Mouse (Mus musculus): ENCODE measurements around the gene Msrb3.

DNA sequence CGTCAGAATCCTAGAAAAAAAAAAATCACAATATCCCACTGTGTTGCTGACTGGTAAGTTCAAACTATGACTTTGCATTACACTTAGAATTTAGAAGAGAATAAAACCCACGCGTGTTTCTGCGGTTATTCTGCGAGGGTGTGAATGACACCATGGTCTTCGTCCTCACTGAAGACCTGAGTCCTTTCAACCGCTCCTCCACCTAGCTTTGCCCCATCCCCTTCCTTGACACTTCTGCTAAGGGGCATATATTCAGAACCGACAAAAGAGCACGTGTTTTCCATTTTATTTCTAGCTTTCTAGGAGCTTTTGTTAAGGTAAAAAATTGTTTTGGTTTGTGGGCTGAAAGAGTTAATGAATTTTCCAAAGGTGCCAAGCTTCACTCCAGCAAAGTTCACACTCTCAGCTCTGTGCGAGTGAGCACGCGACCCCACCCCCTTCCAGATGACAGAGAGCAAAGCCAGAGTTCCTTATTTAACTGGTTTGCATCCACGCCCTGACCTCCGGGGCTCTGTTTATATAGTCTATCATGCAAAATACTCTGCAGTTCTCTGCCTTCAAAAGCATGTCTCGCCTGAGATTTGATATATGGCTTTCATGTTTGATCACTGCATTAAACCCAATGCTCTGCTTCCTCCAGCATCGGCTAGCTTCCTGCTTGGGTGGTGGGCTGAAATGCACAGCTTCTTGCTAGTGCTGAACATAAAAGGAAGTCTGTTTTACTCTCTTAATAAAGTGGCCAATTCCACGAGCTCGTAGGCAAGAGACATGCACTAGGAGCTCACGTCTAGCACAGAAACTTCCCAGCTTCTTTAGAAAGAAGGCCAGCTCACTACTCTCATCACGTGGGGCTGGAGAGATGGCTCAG is 77.2 kb downstream of the Msrb3 start:
- TF ChIP-seq CTCF (IDR thresholded peaks at IDR 0.05; ENCODE audit: low read depth) (no peak), EP300 (IDR thresholded peaks at IDR 0.05; ENCODE audit: low read depth) (no peak)

All from heart, postnatal 0 days (tissue).